Mouse (Mus musculus): Measurements from ENCODE around the gene Spred2. TPM values are rescaled to one million over a fixed set of nuclear protein-coding genes. Genes with fewer than 3 reads are reported as not detected.

Spred2 gene
- polyA plus RNA-seq, 1 experiment: 77.0 TPM

- no peak for TF ChIP-seq GATA1 (IDR thresholded peaks at IDR 0.05; ENCODE audit: low read length)
Measured at GRCm38 (mm10) chr11:20035343-20035928, 111.3 kb downstream of the Spred2 start.

- no peak for TF ChIP-seq GATA1 (IDR thresholded peaks at IDR 0.05; ENCODE audit: low read length)
Measured at GRCm38 (mm10) chr11:20035972-20036371, 111.8 kb downstream of the Spred2 start.

GRCm38 (mm10) chr11:20037739-20038138 lies 113.6 kb downstream of the Spred2 start:
- TF ChIP-seq GATA1 (IDR thresholded peaks at IDR 0.05; ENCODE audit: low read length): no peak

GRCm38 (mm10) chr11:20038723-20039122 lies 114.5 kb downstream of the Spred2 start:
- TF ChIP-seq GATA1 (IDR thresholded peaks at IDR 0.05; ENCODE audit: low read length): no peak

GRCm38 (mm10) chr11:20041164-20041920 lies 117.2 kb downstream of the Spred2 start:
- no peak for TF ChIP-seq GATA1 (IDR thresholded peaks at IDR 0.05; ENCODE audit: low read length)

- no peak for TF ChIP-seq GATA1 (IDR thresholded peaks at IDR 0.05; ENCODE audit: low read length)
Measured at GRCm38 (mm10) chr11:20042106-20042505, 117.9 kb downstream of the Spred2 start.

GRCm38 (mm10) chr11:20043256-20043655 lies 119.1 kb downstream of the Spred2 start:
- no peak for TF ChIP-seq GATA1 (IDR thresholded peaks at IDR 0.05; ENCODE audit: low read length)

GRCm38 (mm10) chr11:20045586-20045985 lies 121.4 kb downstream of the Spred2 start:
- TF ChIP-seq GATA1 (IDR thresholded peaks at IDR 0.05; ENCODE audit: low read length): no peak

GRCm38 (mm10) chr11:20052814-20053536 lies 128.8 kb downstream of the Spred2 start:
- no peak for TF ChIP-seq GATA1 (IDR thresholded peaks at IDR 0.05; ENCODE audit: low read length)

GRCm38 (mm10) chr11:20053951-20054350 lies 129.8 kb downstream of the Spred2 start:
- no peak for TF ChIP-seq GATA1 (IDR thresholded peaks at IDR 0.05; ENCODE audit: low read length)

- TF ChIP-seq GATA1 (IDR thresholded peaks at IDR 0.05; ENCODE audit: low read length): no peak
Measured at GRCm38 (mm10) chr11:20054617-20055016, 130.4 kb downstream of the Spred2 start.

GRCm38 (mm10) chr11:20056168-20056567 lies 132.0 kb downstream of the Spred2 start:
- no peak for TF ChIP-seq GATA1 (IDR thresholded peaks at IDR 0.05; ENCODE audit: low read length)

GRCm38 (mm10) chr11:20057429-20057828 lies 133.3 kb downstream of the Spred2 start:
- no peak for TF ChIP-seq GATA1 (IDR thresholded peaks at IDR 0.05; ENCODE audit: low read length)

- no peak for TF ChIP-seq GATA1 (IDR thresholded peaks at IDR 0.05; ENCODE audit: low read length)
Measured at GRCm38 (mm10) chr11:20059736-20060135, 135.6 kb downstream of the Spred2 start.

GRCm38 (mm10) chr11:20064926-20065325 lies 140.8 kb downstream of the Spred2 start:
- TF ChIP-seq GATA1 (IDR thresholded peaks at IDR 0.05; ENCODE audit: low read length): no peak

- TF ChIP-seq GATA1 (IDR thresholded peaks at IDR 0.05; ENCODE audit: low read length): no peak
Measured at GRCm38 (mm10) chr11:20066106-20066505, 141.9 kb downstream of the Spred2 start.

Measured in G1E-ER4 (cell line).